Mouse (Mus musculus): ENCODE measurements around the gene Zar1.
"Not testable (repeated sequence)": the region's sequence is repeated elsewhere in the genome, so short reads cannot be mapped to it uniquely, and the experiment has no call there.

- TF ChIP-seq POLR2A (IDR thresholded peaks at IDR 0.05; ENCODE audit: extremely low read depth, insufficient read depth, low read length) = not testable (repeated sequence)
- TF ChIP-seq CTCF (IDR thresholded peaks at IDR 0.05; ENCODE audit: low read depth, low read length) = peak; percentile 74
Observed at GRCm38 (mm10) chr5:72586122-72586521, 5.1 kb upstream of the Zar1 start.

All from liver, adult 2 months (tissue).